Mouse (Mus musculus): Measurements from ENCODE around the gene CT030661.1. TPM values are rescaled to one million over a fixed set of nuclear protein-coding genes. Genes with fewer than 3 reads are reported as not detected.
A peak's percentile ranks its signal among the peaks of the same experiment; 100 is the strongest.
"Not testable (repeated sequence)": the region's sequence is repeated elsewhere in the genome, so short reads cannot be mapped to it uniquely, and the experiment has no call there.

CT030661.1 gene
- 9.4 and 18.4 TPM in 2 replicates for total RNA-seq (2015; ENCODE audit: low replicate concordance)
- total RNA-seq (2017; ENCODE audit: low replicate concordance): 2.3 and 3.2 TPM in 2 replicates

DNA sequence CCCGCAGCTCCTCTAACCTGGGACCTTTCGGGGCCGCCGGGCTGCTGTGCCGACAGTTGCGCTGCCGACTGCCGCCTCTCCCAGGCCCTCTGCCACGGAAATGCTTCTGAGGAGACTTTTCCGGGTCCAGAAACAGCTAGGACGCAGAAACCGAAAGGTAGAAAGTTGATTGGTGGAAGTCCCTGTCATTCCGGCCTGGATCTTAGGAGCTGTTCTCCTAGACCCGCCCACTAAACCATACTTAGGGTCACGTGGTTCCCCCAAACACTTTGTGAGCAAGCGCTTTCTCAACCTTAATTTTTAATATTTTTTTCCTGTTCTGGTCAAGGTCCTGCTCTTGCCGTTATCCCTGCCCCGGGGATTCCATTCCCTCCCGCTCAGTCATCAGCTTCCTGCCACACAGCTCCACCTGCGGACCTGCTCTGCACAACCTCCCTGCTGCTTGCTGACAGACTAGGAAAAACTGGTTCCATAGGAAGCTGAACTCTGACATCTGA lies at the start of gene CT030661.1:
TSS of gene CT030661.1 (minus strand) at position 108 of the 497 bp plus-strand sequence.
- ATAC-seq (replicated peaks; ENCODE audit: low FRiP score, poor library complexity, severe bottlenecking): peak; percentile 99

DNA sequence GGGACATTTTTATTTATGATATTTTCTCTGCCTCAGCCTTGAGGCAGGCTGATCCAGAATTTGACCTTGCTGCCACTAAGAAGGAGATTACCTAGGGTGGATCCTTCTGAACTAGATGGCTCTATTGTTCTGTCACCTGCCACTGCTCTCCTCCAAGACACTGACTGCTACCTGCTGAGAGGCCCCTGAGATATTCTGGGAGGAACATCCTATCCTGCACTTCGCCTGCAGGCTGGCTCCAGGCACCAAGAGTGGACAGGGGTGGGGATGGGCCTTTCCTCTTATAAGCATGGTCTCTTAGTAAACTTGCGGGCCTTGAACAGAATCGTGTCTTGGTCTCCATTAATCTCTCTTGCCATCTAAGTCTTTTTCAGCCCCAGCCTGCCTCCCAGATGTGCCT lies 49.3 kb upstream of the CT030661.1 start:
- no peak for ATAC-seq (replicated peaks; ENCODE audit: low FRiP score, poor library complexity, severe bottlenecking)

DNA sequence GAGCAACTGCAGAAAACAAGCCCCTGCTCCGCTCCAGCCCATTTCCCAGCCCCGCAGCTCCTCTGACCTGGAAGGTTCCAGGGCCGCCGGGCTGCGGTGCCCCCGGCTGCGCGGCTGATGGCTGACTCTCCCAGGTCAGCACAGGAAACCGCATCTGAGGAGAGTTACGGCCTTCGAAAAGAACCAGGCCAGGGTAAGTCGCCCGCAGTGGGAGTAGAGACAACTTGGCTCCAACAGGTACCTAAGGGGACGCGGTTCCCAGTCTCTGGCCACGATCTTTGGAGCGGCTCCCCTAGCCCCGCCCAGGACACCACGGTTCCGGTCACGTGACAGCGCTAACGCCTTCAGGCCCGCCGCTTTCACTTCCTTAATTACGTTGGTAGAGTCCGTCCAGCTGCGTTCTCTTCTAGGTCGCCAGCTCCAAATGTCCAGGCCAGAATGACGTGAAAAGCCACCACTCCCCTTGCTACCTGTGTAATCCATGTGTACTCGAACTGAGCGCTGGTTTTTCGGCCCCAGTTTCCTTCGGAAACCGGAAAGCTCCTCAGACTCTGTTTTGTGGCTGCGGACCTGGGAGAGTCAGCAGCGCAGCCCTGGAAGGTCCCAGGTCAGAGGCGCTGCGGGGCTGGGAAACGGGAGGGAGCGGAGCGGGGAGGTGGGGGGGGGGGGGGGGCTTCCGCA lies 46.6 kb upstream of the CT030661.1 start, which contains the start of the genes Zfp944 and Zfp758:
TSS of gene Zfp944 (minus strand) at position 300 of the 681 bp plus-strand sequence.
TSS of gene Zfp758 (plus strand) at position 353 of the 681 bp plus-strand sequence.
- ATAC-seq (replicated peaks; ENCODE audit: low FRiP score, poor library complexity, severe bottlenecking): peak; percentile 99

DNA sequence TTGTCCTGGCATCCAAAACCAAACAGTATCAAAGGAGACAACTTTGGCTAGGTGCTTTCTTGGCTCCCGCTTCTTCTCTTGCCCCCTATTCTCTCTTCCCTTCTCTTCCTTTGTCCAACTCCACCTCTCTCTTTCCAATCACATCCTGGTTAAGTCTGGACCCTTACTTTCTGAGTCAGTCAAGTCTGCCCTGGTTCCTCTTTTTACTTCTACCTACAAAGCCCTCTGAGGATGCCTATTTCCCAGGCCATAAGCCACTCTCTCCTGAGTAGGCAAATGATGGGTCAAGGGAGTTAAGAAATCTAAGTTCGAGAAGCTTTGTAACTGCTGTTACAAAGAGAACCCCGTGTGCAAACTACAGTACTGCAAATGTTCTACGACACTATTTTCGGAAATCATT lies 45.9 kb upstream of the CT030661.1 start:
- ATAC-seq (replicated peaks; ENCODE audit: low FRiP score, poor library complexity, severe bottlenecking): peak; percentile 22; the same call in 1 of the 2 replicates

DNA sequence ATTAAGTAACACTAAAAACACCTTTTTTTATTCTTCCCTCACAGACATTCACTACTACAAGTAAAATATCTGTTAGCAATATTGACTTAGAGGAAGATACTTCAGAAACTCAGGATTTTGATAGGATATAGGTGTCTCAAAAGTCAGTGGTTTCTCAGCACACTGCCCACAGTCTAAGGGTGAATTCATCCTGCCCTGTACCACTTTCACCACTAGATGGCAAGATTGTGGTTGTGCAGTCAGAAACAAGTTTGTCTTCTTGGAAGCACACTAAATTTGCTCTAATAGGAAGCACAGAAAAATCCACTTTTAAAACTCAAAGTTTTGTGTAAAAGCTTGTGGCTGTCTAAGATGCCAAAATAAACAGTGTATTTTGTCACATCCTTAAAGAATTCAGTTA lies 38.2 kb upstream of the CT030661.1 start:
- 0 out of 2 replicates have a peak, but pooled peaks have one; percentile 63 for ATAC-seq (replicated peaks; ENCODE audit: low FRiP score, poor library complexity, severe bottlenecking)

DNA sequence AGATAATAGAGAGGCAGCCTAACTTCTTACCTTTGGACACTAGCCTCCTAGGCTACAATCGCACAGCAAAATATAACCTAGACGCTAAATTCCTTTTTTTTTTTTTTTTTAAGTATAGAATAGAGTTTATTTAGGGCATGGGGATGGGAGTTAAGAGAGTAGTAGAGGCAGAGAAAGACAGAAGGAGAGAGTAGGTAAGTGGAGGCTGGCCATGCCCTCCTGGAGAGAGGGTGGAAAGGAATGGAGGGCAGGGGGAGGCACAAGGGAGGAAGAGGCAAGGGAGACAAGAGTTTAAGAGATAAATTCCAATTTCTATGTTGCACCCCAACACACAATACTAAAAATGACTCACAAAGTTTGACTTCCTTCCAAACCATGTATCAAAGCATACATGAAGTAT lies 610 bp upstream of the CT030661.1 start:
- not testable (repeated sequence) for ATAC-seq (replicated peaks; ENCODE audit: low FRiP score, poor library complexity, severe bottlenecking)

DNA sequence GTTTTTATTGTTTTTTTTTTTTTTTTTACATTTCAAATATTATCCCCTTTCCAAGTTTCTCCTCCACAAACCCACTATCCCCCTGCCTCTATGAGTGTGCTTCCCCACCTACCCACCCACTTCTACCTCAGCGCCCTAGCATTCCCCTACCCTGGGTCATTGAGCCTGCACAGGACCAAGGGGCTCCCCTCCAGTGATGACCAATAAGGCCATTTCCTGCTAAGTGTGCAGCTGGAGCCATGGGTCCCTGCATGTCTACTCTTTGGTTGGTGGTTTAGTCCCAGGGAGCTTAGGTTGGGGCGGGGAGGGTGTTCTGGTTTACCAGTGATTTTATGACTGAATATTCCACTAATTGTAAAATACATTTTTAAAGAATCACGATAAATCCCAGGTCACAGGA lies 418 bp downstream of the CT030661.1 start:
- peak; percentile 21 for ATAC-seq (replicated peaks; ENCODE audit: low FRiP score, poor library complexity, severe bottlenecking)

Other genes starting within 250 kb of the CT030661.1 start
- gene Zfp947, start 148.6 kb downstream of the CT030661.1 start, total RNA-seq (2015; ENCODE audit: low replicate concordance): not detected in 2 replicates
- gene Zfp947, start 148.6 kb downstream of the CT030661.1 start, total RNA-seq (2017; ENCODE audit: low replicate concordance): not detected in 2 replicates
- gene Zfp994, start 89.2 kb downstream of the CT030661.1 start, total RNA-seq (2015; ENCODE audit: low replicate concordance): 1.7 and 3.6 TPM in 2 replicates
- gene Zfp994, start 89.2 kb downstream of the CT030661.1 start, total RNA-seq (2017; ENCODE audit: low replicate concordance): 0.23 and 1.5 TPM in 2 replicates
- gene Zfp944, start 46.6 kb upstream of the CT030661.1 start, total RNA-seq (2015; ENCODE audit: low replicate concordance): 3.6 and 14.7 TPM in 2 replicates
- gene Zfp944, start 46.6 kb upstream of the CT030661.1 start, total RNA-seq (2017; ENCODE audit: low replicate concordance): 11.0 and 11.3 TPM in 2 replicates
- 8.6 and 18.0 TPM in 2 replicates for gene Zfp758, start 46.6 kb upstream of the CT030661.1 start, total RNA-seq (2015; ENCODE audit: low replicate concordance)
- 7.1 and 9.5 TPM in 2 replicates for gene Zfp758, start 46.6 kb upstream of the CT030661.1 start, total RNA-seq (2017; ENCODE audit: low replicate concordance)
- 2.2 and 8.4 TPM in 2 replicates for gene Zfp946, start 109.4 kb upstream of the CT030661.1 start, total RNA-seq (2015; ENCODE audit: low replicate concordance)
- gene Zfp946, start 109.4 kb upstream of the CT030661.1 start, total RNA-seq (2017; ENCODE audit: low replicate concordance): 4.4 and 5.8 TPM in 2 replicates

Data from erythroid progenitor cell, adult 5-6 weeks (primary cell).